Mouse (Mus musculus) testis, postnatal 10 days (tissue): ENCODE data around the gene Kctd4.
A peak's percentile ranks its signal among the peaks of the same experiment; 100 is the strongest.

Experiments
- DNase-seq: peaks from one replicate; pipeline ENCODE4 v3.0.0; 2021; ENCODE audit warnings: low spot score

Gene Kctd4

GRCm38 (mm10) chr14:75990936-75991335 is 36.1 kb downstream of the Kctd4 start:
- DNase-seq = no peak

GRCm38 (mm10) chr14:75992371-75992770 is 37.6 kb downstream of the Kctd4 start:
- no peak for DNase-seq

- DNase-seq = peak; percentile 22
Observed at GRCm38 (mm10) chr14:75998082-75998481, 43.3 kb downstream of the Kctd4 start.

- DNase-seq = no peak
Observed at GRCm38 (mm10) chr14:76001781-76002180, 47.0 kb downstream of the Kctd4 start.

- no peak for DNase-seq
Observed at GRCm38 (mm10) chr14:76005011-76005410, 50.2 kb downstream of the Kctd4 start.

- DNase-seq = no peak
Observed at GRCm38 (mm10) chr14:76008174-76008573, 53.4 kb downstream of the Kctd4 start.

- DNase-seq = no peak
Observed at GRCm38 (mm10) chr14:76009185-76009584, 54.4 kb downstream of the Kctd4 start.

- DNase-seq = peak; percentile 98
Observed at GRCm38 (mm10) chr14:76010102-76011061, 55.6 kb downstream of the Kctd4 start, which contains the start of gene Gtf2f2. Gene Gtf2f2, minus strand, starts transcription at chr14:76010865.

GRCm38 (mm10) chr14:76011062-76011457 is 56.3 kb downstream of the Kctd4 start:
- no peak for DNase-seq

GRCm38 (mm10) chr14:76014331-76014730 is 59.5 kb downstream of the Kctd4 start:
- DNase-seq = no peak
